Mouse (Mus musculus) lung, postnatal 0 days (tissue): Measurements from ENCODE around the gene Extl1.

Experiments used
- CTCF ChIP-seq: IDR thresholded peaks from 2 replicates; pipeline ENCODE4 v1.5.1; 2016; ENCODE audit warnings: antibody characterized with exemption, mild to moderate bottlenecking
- EP300 ChIP-seq: IDR thresholded peaks from 2 replicates; pipeline ENCODE4 v1.6.1; 2016; ENCODE audit warnings: antibody characterized with exemption, mild to moderate bottlenecking, control low read depth

DNA sequence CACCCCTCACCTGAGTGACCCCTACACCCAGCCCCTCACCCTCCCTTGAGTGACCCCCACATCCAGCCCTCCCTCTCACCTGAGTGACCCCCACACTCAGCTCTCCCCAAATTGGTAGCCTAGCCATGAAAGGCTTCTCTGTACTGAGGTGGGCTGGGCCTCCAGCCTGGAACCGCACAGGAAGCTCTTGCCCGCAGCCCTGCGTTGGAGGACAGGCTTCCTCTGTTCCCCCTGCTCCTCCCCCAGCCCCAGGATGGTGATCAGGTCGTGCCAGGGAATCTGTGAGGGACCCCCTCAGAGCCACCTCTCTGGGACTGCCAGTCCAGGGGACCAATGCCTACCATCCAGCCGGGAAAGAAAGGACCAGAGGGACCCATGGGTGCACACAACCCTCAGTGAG is 18.4 kb downstream of the Extl1 start:
- TF ChIP-seq CTCF, result no peak
- no peak for TF ChIP-seq EP300
